22 mouse cellular contexts compared by ENCODE assay signal in the genomic region with DNA sequence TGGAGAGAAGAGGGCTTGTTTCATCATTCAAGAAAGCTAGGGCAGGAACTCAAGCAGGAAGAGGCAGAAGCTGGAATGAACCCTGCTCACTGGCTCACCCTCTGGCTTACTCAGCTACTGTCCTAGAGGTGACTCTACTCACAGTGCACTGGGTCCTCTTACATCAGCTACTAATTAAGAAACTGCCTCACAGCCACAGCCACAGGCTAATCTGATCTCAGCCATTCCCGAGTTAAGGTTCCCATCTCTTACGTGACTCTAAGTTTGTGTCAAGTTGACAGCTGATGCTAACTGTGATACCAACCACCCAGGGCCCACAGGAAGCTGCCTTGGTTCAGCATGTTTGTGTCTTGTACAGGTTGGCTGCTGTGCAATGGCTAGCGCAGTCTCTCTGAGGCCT. TPM values are rescaled to one million over a fixed set of nuclear protein-coding genes. Genes with fewer than 3 reads are reported as not detected.
"Had no signal": no experiment of that assay in that cellular context is flagged by ENCODE, and none has a peak within 500 bp of the region (broad histone marks: within the 10 kb centered on the region; RNA-seq: fewer than 3 reads in every experiment).

No protein-coding gene starts in this region.

- H3K36me3 ChIP-seq: liver, embryonic 15.5 days; lung, embryonic 15.5 days; midbrain, embryonic 13.5 days; midbrain, embryonic 15.5 days; neural tube, embryonic 13.5 days; neural tube, embryonic 15.5 days; stomach, embryonic 15.5 days had no signal

- H3K9ac ChIP-seq: liver, embryonic 15.5 days; liver, postnatal 0 days; lung, embryonic 15.5 days; midbrain, embryonic 13.5 days; midbrain, embryonic 15.5 days; neural tube, embryonic 13.5 days; neural tube, embryonic 15.5 days; stomach, embryonic 15.5 days had no signal

- H3K4me3 ChIP-seq: liver, embryonic 15.5 days; lung, embryonic 15.5 days; midbrain, embryonic 13.5 days; midbrain, embryonic 15.5 days; neural tube, embryonic 13.5 days; neural tube, embryonic 15.5 days; stomach, embryonic 15.5 days had no signal

- H3K27me3 ChIP-seq: liver, embryonic 15.5 days; lung, embryonic 15.5 days; midbrain, embryonic 13.5 days; midbrain, embryonic 15.5 days; neural tube, embryonic 13.5 days; neural tube, embryonic 15.5 days; stomach, embryonic 15.5 days had no signal

- DNase-seq: liver, postnatal 0 days; lung, adult 2 months; lung, postnatal 10 days; lung, postnatal 4 days; retina, postnatal 1 day; right cerebral cortex, adult 18-20 months; right cerebral cortex, postnatal 14 days; thymus, adult 2 months; thymus, postnatal 25 days; thymus, postnatal 4 days had no signal

- H3K27ac ChIP-seq: liver, embryonic 15.5 days; lung, embryonic 15.5 days; midbrain, embryonic 13.5 days; midbrain, embryonic 15.5 days; neural tube, embryonic 13.5 days; neural tube, embryonic 15.5 days; stomach, embryonic 15.5 days; stomach, postnatal 0 days had no signal

- H3K9me3 ChIP-seq: liver, embryonic 15.5 days; lung, embryonic 15.5 days; midbrain, embryonic 13.5 days; midbrain, embryonic 15.5 days; neural tube, embryonic 13.5 days; neural tube, embryonic 15.5 days; stomach, embryonic 15.5 days had no signal

- ATAC-seq: liver, postnatal 0 days; midbrain, embryonic 13.5 days; midbrain, embryonic 15.5 days had no signal

- H3K4me2 ChIP-seq: liver, embryonic 15.5 days; lung, embryonic 15.5 days; midbrain, embryonic 11.5 days; midbrain, embryonic 13.5 days; midbrain, embryonic 15.5 days; neural tube, embryonic 13.5 days; neural tube, embryonic 15.5 days; stomach, embryonic 15.5 days had no signal

RNA-seq across cellular contexts. Expression of gene Ghrh, which starts 15.7 kb away (rescaled TPM):
- polyA plus RNA-seq: liver, postnatal 0 days; lung, adult 2 months; lung, embryonic 15.5 days; neural tube, embryonic 11.5 days; spleen, adult 2 months; urinary bladder, adult 2 months had no signal
